Mouse (Mus musculus): ENCODE measurements around the gene Gm5431.

Gm5431 gene

GRCm38 (mm10) chr11:48841213-48841612 is 60.8 kb downstream of the Gm5431 start:
- no peak for DNase-seq (ENCODE audit: extremely low read depth, low read depth, low spot score)

DNA sequence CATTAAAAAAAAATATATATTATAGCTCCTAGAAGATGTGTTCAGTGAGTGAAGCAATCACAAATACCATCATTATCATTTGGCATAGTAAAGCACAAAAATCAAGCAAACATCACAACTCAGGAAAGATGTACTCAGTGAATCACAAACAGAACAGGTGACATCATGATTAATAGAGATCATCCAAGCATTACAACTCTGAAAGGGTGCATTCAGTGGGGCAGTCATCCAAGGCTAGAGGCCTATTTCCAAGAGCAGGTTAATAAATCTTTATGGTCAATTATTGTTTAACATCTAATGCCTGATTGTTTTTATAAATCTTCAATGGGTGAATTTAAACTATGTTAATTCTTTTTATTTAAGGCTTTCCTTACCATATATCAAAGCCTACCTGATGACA is 61.2 kb downstream of the Gm5431 start:
- no peak for DNase-seq (ENCODE audit: extremely low read depth, low read depth, low spot score)

DNA sequence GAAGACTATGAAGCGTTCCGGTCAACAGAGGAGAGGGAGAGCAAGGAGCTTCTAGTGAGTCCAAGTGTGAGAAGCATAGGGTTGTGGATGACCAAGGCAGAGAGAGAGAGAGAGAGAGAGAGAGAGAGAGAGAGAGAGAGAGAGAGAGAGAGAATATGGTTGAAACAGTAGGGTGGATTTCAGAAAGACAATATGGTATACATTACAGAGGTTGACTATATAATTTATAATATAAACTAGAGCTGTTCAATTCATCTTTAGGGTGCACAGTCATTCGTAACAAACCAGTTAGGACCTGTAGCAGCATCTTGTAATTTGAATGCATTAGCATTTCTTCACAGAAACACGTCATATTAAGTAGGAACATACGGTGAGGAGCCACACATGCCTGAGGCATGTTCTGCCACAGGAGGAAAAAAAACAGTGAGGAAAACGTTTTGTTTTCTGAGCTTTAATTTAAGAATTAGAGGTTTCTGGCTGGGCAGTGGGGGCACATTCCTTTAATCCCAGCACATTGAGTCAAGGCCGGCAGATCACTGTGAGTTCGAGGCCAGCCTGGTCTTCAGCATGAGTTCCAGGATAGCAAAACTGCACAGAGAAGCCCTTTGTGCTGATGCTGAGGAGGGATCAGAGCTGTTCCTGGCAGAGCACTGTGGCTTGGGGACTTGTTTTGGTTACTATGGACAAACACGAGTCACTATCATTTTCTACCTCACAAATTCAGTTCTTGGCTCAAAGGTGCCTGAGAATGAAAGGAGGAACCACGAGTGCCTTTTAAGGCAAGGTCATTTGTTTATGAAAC is 62.9 kb downstream of the Gm5431 start:
- DNase-seq (ENCODE audit: extremely low read depth, low read depth, low spot score), result no peak

GRCm38 (mm10) chr11:48838181-48838797 is 63.7 kb downstream of the Gm5431 start:
- DNase-seq (ENCODE audit: extremely low read depth, low read depth, low spot score), result no peak

Measured in fat pad, adult 2 months (tissue).